Mouse (Mus musculus) lung, adult 18-20 months (tissue): ENCODE results near the gene Vsnl1.

Source experiments
- DNase-seq, 2 experiments: peaks; one replicate each; pipeline ENCODE4 v3.0.0; 2022; ENCODE audit warnings: mixed read lengths in 2 of 2

Gene Vsnl1

GRCm38 (mm10) chr12:11370056-11370455 is 66.4 kb downstream of the Vsnl1 start:
- DNase-seq = peak; percentile 10 to 11

- DNase-seq = peak in 1 of 2 experiments; percentile 16
Observed at GRCm38 (mm10) chr12:11367099-11367765, 69.2 kb downstream of the Vsnl1 start.

- DNase-seq = no peak
Observed at GRCm38 (mm10) chr12:11364870-11365269, 71.5 kb downstream of the Vsnl1 start.

GRCm38 (mm10) chr12:11362435-11362834 is 74.0 kb downstream of the Vsnl1 start:
- no peak for DNase-seq

- peak; percentile 38 to 59 for DNase-seq
Observed at GRCm38 (mm10) chr12:11350895-11351294, 85.5 kb downstream of the Vsnl1 start.

- no peak for DNase-seq
Observed at GRCm38 (mm10) chr12:11349870-11350269, 86.5 kb downstream of the Vsnl1 start.

GRCm38 (mm10) chr12:11348423-11348822 is 88.0 kb downstream of the Vsnl1 start:
- no peak for DNase-seq

- no peak for DNase-seq
Observed at GRCm38 (mm10) chr12:11345963-11346362, 90.5 kb downstream of the Vsnl1 start.

GRCm38 (mm10) chr12:11342020-11342600 is 94.3 kb downstream of the Vsnl1 start:
- no peak for DNase-seq

GRCm38 (mm10) chr12:11338251-11338650 is 98.2 kb downstream of the Vsnl1 start:
- DNase-seq = no peak

- DNase-seq = peak; percentile 42
Observed at GRCm38 (mm10) chr12:11336845-11337244, 99.6 kb downstream of the Vsnl1 start.

- no peak for DNase-seq
Observed at GRCm38 (mm10) chr12:11326483-11326882, 109.9 kb downstream of the Vsnl1 start.

- no peak for DNase-seq
Observed at GRCm38 (mm10) chr12:11324480-11324879, 111.9 kb downstream of the Vsnl1 start.

GRCm38 (mm10) chr12:11317671-11318070 is 118.7 kb downstream of the Vsnl1 start:
- peak; percentile 30 to 52 for DNase-seq

- no peak for DNase-seq
Observed at GRCm38 (mm10) chr12:11313840-11314239, 122.6 kb downstream of the Vsnl1 start.

GRCm38 (mm10) chr12:11311106-11311505 is 125.3 kb downstream of the Vsnl1 start:
- DNase-seq = no peak

GRCm38 (mm10) chr12:11306753-11307645 is 129.4 kb downstream of the Vsnl1 start:
- DNase-seq = no peak

GRCm38 (mm10) chr12:11300858-11301257 is 135.6 kb downstream of the Vsnl1 start:
- DNase-seq = no peak

GRCm38 (mm10) chr12:11286382-11286781 is 150.0 kb downstream of the Vsnl1 start:
- DNase-seq = no peak

GRCm38 (mm10) chr12:11281584-11281983 is 154.8 kb downstream of the Vsnl1 start:
- DNase-seq = no peak

GRCm38 (mm10) chr12:11279886-11280285 is 156.5 kb downstream of the Vsnl1 start:
- no peak for DNase-seq

- DNase-seq = no peak
Observed at GRCm38 (mm10) chr12:11277207-11277606, 159.2 kb downstream of the Vsnl1 start.

GRCm38 (mm10) chr12:11276632-11277031 is 159.8 kb downstream of the Vsnl1 start:
- DNase-seq = no peak
